In genomic region chr5:21395205-21395840, GRCm38 (mm10) we compare ENCODE assay signal across 16 mouse cellular contexts. TPM values are rescaled to one million over a fixed set of nuclear protein-coding genes. Genes with fewer than 3 reads are reported as not detected.
DNase-seq lines count a peak whose midpoint lies in the region; ATAC-seq lines count a peak whose summit lies in the region.
"Had no signal": no experiment of that assay in that cellular context is flagged by ENCODE, and none has a peak within 500 bp of the region (broad histone marks: within the 10 kb centered on the region; RNA-seq: fewer than 3 reads in every experiment).

No protein-coding gene starts in this region.

- no peaks in the 10 kb centered on the region for H3K9me3 ChIP-seq in heart, embryonic 14.5 days (ENCODE audit: control insufficient read depth, low read length)
- H3K9me3 ChIP-seq in lung, embryonic 16.5 days (ENCODE audit: control insufficient read depth, low read length), result no peaks in the 10 kb centered on the region
- H3K9me3 ChIP-seq: limb, embryonic 15.5 days had no signal

- no peak overlapping the region for H3K4me3 ChIP-seq in heart, embryonic 14.5 days (ENCODE audit: control insufficient read depth in 1 of 2, insufficient read depth in 1 of 2, low read depth in 1 of 2, low read length in 2 of 2)
- no peak overlapping the region for H3K4me3 ChIP-seq in lung, embryonic 16.5 days (ENCODE audit: low read length)
- H3K4me3 ChIP-seq: left cerebral cortex, adult 2 months; limb, embryonic 15.5 days had no signal

- DNase-seq in heart, postnatal 14 days, result no peak
- DNase-seq in lung, postnatal 4 days, result no peak
- DNase-seq in right cerebral cortex, adult 2 months (ENCODE audit: low spot score in 2 of 2), result no peak
- no peak for DNase-seq in urinary bladder, postnatal 4 days (ENCODE audit: low spot score in 2 of 2)
- DNase-seq: adrenal gland, postnatal 36 days; cerebellum, adult 11 months; thymus, adult 18-20 months had no signal

- 36% methylated on average over 7 of the region's 7 CpGs for WGBS in heart, embryonic 14.5 days
- 9% methylated on average over 7 of the region's 7 CpGs for WGBS in lung, embryonic 16.5 days

- peak; percentile 82 for ATAC-seq in heart, embryonic 14.5 days (ENCODE audit: insufficient number of reproducible peaks, insufficient read depth, low FRiP score, low read depth)
- peak; percentile 85 for ATAC-seq in lung, embryonic 16.5 days (ENCODE audit: low read depth)
- peak; percentile 97 for ATAC-seq in common myeloid progenitor, adult 5-6 weeks (replicated peaks; ENCODE audit: low read depth, poor library complexity, severe bottlenecking)
- peak; percentile 96 for ATAC-seq in megakaryocyte-erythroid progenitor cell, adult 5-6 weeks (replicated peaks; ENCODE audit: low FRiP score, low TSS enrichment, poor library complexity, severe bottlenecking)

- H3K4me2 ChIP-seq in heart, embryonic 14.5 days (ENCODE audit: low read length), result no peak overlapping the region
- no peak overlapping the region for H3K4me2 ChIP-seq in lung, embryonic 16.5 days (ENCODE audit: low read depth, low read length)
- H3K4me2 ChIP-seq: limb, embryonic 15.5 days; midbrain, embryonic 11.5 days had no signal

- no peaks in the 10 kb centered on the region for H3K36me3 ChIP-seq in heart, embryonic 14.5 days (ENCODE audit: control insufficient read depth, insufficient read depth, low read length)
- no peaks in the 10 kb centered on the region for H3K36me3 ChIP-seq in lung, embryonic 16.5 days (ENCODE audit: control insufficient read depth, insufficient read depth, low read length)
- H3K36me3 ChIP-seq: limb, embryonic 15.5 days had no signal

- H3K27me3 ChIP-seq in heart, embryonic 14.5 days (ENCODE audit: control insufficient read depth, insufficient read depth, low read length), result no peaks in the 10 kb centered on the region
- H3K27me3 ChIP-seq in lung, embryonic 16.5 days (ENCODE audit: control insufficient read depth, insufficient read depth, low read depth, low read length), result no peaks in the 10 kb centered on the region
- H3K27me3 ChIP-seq: CH12.LX; limb, embryonic 15.5 days had no signal

- H3K4me1 ChIP-seq in heart, embryonic 14.5 days (ENCODE audit: control insufficient read depth in 2 of 2, insufficient read depth in 2 of 2, low read length in 2 of 2), result peaks cover 11 to 29% of the 10 kb centered on the region in 2 experiments
- peaks cover 12% of the 10 kb centered on the region; the same call in 1 of the 2 replicates for H3K4me1 ChIP-seq in lung, embryonic 16.5 days (replicated peaks; ENCODE audit: control insufficient read depth, insufficient read depth, low read length)

- H3K27ac ChIP-seq in heart, embryonic 14.5 days (replicated peaks in 1 of 2; ENCODE audit: control insufficient read depth in 1 of 2, insufficient read depth in 1 of 2, low read depth in 2 of 2, low read length in 2 of 2), result peak overlapping the region; percentile 56 to 62
- H3K27ac ChIP-seq in lung, embryonic 16.5 days (ENCODE audit: low read length), result no peak overlapping the region
- H3K27ac ChIP-seq: left cerebral cortex, adult 2 months; limb, embryonic 15.5 days had no signal

- intact Hi-C loops in heart, postnatal 14 days (cut with DNase I), result no loop called here

- H3K9ac ChIP-seq in heart, embryonic 14.5 days (ENCODE audit: low read length), result no peak overlapping the region
- H3K9ac ChIP-seq in lung, embryonic 16.5 days (ENCODE audit: low read length), result no peak overlapping the region
- H3K9ac ChIP-seq: limb, embryonic 15.5 days had no signal

RNA-seq across cellular contexts. Expression of gene Fgl2, which starts 22.9 kb away (rescaled TPM):
- 34.7 and 41.9 TPM in 2 replicates for polyA plus RNA-seq in heart, embryonic 14.5 days (2014; fragmentation: Nextera tagmentation; extraction: Ambion mirVana)
- total RNA-seq in heart, postnatal 14 days (2021), result 10 to 100 TPM; 34.2 to 38.5 TPM
- 5.7 and 6.7 TPM in 2 replicates for polyA plus RNA-seq in lung, embryonic 16.5 days (2015; fragmentation: Nextera tagmentation; extraction: Ambion mirVana)
- total RNA-seq in common myeloid progenitor, adult 5-6 weeks (2017), result 17.9 and 20.7 TPM in 2 replicates
- total RNA-seq in megakaryocyte-erythroid progenitor cell, adult 5-6 weeks (2014; fragmentation: Nextera tagmentation), result 1.2 and 1.8 TPM in 2 replicates
- total RNA-seq in megakaryocyte-erythroid progenitor cell, adult 5-6 weeks (2017), result 1.6 and 5.8 TPM in 2 replicates

RNA-seq across cellular contexts. Expression of gene Ccdc146, which starts 29.2 kb away (rescaled TPM):
- 2.7 and 3.0 TPM in 2 replicates for polyA plus RNA-seq in heart, embryonic 14.5 days (2014; fragmentation: Nextera tagmentation; extraction: Ambion mirVana)
- 1 to 10 TPM; 2.8 to 3.8 TPM for total RNA-seq in heart, postnatal 14 days (2021)
- polyA plus RNA-seq in lung, embryonic 16.5 days (2015; fragmentation: Nextera tagmentation; extraction: Ambion mirVana), result 3.6 and 3.7 TPM in 2 replicates
- not detected in 2 replicates for total RNA-seq in common myeloid progenitor, adult 5-6 weeks (2017)
- total RNA-seq in megakaryocyte-erythroid progenitor cell, adult 5-6 weeks (2014; fragmentation: Nextera tagmentation), result not detected in 2 replicates
- not detected in 2 replicates for total RNA-seq in megakaryocyte-erythroid progenitor cell, adult 5-6 weeks (2017)
- polyA plus RNA-seq: large intestine, adult 2 months; limb, embryonic 15.5 days; midbrain, embryonic 11.5 days had no signal

RNA-seq across cellular contexts. Expression of gene Fam185a, which starts 29.4 kb away (rescaled TPM):
- 9.9 and 11.7 TPM in 2 replicates for polyA plus RNA-seq in heart, embryonic 14.5 days (2014; fragmentation: Nextera tagmentation; extraction: Ambion mirVana)
- total RNA-seq in heart, postnatal 14 days (2021), result 10 to 100 TPM; 11.5 to 12.9 TPM
- polyA plus RNA-seq in lung, embryonic 16.5 days (2015; fragmentation: Nextera tagmentation; extraction: Ambion mirVana), result 4.0 and 4.1 TPM in 2 replicates
- 10.9 and 13.1 TPM in 2 replicates for total RNA-seq in common myeloid progenitor, adult 5-6 weeks (2017)
- 12.4 and 15.2 TPM in 2 replicates for total RNA-seq in megakaryocyte-erythroid progenitor cell, adult 5-6 weeks (2014; fragmentation: Nextera tagmentation)
- 10.8 and 25.8 TPM in 2 replicates for total RNA-seq in megakaryocyte-erythroid progenitor cell, adult 5-6 weeks (2017)
